Mouse (Mus musculus): ENCODE measurements at regions not wholly inside any gene's neighbourhood (a gene's known extent, or its start where the extent isn't known, plus 50 kb on each side); places are given as distances from the start of the nearest gene placed in this dataset.

DNA sequence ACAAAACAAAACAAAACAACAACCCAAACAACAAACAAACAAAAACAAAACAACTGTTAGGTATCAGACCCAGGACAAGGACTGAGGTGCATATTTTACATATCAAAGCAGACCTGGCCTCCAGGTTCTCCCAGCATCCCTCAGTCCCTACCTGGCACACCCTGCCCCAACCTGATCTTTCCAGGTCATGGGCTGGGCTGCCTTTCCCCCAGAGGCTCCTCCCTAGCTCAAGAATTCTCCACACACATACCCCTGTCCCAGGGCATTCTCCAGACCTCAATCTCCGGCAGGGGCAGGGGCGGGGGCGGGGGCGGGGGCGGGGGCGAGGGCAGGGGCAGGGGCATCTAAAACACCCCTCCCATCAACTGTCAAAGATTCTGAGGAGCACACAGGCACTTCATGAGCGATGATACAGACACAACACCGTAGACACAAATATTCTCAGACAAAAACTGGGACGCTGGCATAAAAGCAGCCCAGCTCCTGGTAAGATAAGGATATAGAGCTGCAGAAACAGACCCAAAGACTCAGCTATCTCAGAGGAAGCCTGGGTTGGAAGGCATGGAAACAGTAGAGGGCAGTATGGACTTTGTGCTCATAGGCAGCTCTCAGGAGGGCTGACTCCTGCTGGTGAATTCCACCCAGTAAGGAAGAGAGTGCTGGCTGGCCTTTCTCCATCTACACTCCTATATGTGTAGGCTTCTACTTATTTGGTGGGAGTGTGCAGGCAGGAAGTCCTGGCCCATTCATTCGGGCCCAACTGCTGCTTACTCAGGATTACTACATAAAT is 337.7 kb upstream of the Nr5a2 start:
- DNase-seq, result no peak

DNA sequence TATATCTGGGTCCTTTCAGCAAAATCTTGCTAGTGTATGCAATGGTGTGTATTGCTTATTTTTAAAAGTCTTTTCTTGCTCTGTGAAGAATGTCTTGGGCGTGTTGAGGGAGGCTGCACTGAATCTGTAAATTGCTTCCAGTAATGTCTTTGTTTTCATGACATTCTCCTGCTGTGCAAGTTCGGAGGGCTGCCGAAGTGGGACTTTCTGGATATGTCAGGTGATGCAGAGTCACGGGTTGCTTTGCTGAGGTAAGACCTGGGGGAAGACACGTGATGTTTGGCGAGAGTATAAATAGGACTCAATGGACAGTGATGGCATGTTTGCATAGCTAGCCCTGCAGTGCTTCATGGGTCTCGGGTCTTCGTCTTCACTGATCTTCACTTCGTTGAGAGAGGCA is 329.2 kb upstream of the Nr5a2 start:
- DNase-seq, result no peak

DNA sequence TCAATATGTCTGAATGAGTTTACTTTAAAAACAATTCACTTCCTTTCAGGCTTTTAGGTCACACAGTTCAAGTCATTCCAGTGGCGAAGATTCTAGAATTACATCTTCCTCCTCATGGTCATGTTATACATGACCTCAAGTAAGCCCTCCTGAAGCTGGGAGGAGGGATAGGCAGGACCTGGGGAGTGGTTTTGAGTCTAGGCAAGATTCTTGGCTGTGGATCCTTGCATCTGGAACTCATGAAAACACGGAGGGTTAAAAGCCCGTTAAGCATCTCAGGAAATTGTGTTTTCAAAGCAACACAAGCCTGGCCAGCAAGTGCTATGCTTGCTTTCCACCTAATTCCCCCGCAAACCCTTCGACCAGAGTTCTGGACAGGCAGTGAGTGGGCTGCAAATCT is 323.0 kb upstream of the Nr5a2 start:
- DNase-seq, result no peak

DNA sequence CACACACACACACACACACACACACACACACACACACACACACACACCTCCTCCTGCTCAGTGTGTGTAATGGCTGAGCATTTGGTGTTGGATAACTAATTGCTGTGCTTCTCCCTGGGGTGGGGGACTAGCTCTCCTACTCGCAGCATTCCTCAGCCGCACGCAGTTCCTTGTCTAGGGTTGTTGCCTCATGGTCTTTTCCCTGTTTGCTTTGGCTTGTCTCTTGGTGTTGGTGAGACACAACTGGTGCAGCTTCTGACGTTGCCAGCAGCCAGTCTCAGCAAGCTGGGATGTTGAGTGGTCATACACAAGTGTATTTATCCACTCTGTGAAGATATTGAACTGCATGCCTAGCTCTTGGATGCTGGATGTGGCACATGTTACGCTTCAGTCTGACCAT is 322.2 kb upstream of the Nr5a2 start:
- DNase-seq, result peak; percentile 6 to 11

DNA sequence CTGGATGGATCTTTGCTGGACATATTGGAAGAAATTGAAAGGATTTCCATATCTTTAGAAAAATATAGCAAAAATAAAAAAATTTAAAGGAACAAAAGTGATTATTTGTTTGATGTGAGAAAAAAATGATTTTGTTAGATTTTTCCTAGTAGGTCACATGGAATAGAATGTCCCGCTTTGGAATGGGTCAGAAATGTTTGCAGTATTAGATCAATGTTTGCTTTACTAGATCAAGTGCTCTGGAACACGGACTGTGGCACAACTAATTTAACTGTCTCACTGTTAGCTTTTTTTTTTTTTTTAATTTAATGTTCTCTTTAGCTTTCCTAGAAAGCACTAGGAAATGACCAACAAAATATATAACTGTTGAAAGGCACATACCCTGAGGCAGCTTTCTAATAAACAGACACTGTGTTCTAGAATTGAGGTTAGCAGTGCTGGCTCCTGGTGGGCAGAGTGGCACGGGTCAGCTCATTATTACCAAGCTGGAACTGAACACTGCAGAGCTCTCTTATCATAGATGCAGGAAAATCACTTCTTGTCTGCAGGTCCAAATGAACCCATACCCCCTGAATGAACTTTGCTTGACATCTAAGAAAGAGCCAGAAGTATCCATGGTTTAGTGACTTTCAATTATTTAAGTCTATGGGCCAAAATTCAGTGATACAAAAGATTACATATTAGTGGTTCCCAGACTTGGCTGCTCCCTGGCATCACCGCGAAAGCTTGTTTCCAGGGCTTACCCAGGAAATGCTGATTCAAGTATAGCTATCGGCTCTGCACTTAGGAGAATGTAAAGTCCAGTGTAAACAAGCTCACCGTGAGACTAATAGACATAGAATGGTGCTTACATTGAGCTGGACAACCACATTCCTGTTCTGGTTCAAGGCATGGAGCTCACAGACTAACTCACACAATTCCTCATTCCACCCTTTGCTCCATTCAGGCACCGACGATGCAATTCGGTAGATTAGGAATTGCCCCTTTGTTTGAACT is 320.4 kb upstream of the Nr5a2 start:
- peak in 1 of 2 experiments; percentile 4 for DNase-seq

DNA sequence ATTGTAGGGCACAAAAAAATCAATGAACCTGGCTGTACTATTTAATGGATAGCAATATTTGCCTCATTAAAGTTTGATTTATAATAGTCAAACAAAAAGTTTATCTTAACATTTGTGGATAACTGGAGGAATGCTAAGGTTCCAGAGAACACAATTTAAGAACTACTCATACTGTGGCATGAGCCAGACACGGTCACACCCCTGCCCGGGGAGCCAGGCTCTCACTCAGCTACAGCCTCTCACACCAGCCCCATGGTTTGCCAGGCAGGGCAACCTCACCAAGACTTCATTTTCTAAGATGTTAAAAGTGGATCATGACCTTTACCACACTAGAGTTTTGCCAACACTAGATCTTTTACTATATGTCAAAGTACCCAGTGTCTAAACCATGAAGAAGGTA is 319.7 kb upstream of the Nr5a2 start:
- no peak for DNase-seq

DNA sequence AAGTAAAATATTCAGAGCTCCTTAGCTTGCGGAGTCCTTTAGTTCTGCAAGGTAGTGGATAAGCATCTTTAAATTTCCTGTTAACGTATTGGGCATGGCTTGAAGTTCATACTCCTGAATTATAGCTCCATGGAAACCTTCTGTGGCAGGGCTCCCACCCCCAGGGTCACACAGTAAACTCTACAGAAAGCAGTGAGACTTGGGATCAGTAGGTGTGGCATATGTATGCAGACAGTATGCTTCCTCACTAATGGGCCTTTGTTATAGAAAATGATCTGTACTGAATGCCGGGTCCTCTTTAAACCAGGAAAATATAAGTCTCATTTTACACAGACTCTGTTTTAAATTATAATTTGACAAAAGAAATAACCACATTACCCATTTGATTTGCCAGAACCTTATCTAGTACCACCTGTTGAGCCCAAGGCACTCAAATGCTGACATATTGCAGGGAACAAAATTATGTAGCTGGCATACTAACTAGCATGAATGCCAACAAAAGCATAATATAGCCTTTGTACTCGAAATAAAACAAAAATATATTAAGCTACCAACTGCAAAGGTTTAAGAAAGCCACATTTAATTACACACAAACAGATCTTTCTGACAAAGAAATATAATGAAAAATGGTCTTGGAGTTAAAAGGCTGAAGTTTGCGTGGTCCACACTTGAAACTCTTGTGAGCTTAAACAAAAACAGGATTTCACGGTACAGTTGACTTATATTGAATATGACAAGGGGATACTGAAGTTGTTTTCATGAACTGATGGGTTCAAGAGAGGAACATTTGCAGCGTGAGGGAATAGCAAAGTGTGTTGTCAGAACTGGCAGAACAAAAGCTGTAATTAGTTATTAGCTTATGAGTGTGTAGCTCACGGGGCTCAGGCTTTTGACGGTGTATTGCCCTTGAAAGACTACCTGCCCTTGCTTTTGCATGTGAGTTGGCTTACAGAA is 310.7 kb upstream of the Nr5a2 start:
- no peak for DNase-seq

DNA sequence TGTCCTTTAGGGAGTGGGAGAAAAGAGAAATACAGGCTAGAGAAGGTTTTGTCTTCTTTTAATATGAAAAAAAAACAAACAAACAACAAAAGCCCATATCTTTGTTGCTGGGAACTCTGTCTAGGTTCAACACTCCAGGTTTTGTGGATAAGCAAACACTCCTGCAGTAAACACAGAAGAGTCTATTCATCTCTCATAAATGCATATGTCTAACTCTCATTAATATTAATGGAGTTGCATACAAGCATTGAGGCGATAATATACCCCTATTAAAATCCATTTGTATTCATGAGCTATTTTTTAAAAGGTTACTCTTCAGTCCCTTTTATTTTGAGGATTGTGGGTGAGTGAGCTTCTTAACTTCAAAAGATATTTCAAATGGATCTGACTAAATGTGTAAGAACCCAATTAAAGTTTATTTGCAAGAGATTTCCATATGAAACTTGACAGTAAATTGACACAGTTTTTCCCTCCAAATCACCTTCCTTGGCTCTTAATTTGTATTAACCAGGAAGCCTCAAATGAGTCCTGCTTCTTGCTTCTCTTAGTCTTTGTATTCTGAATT is 302.6 kb upstream of the Nr5a2 start:
- DNase-seq, result no peak

DNA sequence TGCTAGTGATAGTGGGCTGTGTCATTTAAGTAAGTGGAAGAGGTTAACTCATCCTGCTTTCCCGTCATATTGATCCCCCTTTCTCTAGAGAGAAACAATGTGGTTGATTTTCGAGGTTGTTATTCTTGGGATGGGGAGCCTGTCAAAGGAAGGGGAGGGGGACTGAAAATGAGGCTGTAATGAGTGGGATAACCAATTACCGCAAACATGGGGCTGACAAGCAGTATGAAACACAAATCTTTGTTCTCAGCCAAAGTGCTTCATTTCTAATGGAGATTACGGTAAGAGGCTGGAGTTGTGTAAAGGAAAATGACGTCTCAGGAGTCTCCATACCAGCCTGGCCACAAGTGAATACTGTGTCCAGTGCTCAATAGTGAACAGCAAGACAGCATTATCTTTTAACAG is 301.9 kb upstream of the Nr5a2 start:
- no peak for DNase-seq

DNA sequence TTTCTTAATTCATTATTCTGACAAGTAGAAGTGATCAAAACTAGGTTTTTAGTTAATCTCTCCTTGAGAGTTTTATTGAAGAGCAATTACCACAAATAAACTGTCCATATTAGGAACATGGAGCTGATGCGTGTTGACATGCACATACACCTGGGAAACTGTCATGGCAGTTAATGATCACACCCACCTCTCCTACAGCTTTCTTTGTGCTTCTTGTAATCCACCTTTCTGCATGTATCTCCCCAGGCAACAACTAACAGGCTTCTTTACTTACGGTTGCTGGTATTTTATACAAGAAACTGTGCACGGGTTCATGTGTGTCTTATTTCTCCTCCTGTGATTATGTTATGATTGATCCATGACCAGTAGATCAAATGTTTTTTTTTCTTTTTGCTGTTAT is 296.0 kb upstream of the Nr5a2 start:
- no peak for DNase-seq

DNA sequence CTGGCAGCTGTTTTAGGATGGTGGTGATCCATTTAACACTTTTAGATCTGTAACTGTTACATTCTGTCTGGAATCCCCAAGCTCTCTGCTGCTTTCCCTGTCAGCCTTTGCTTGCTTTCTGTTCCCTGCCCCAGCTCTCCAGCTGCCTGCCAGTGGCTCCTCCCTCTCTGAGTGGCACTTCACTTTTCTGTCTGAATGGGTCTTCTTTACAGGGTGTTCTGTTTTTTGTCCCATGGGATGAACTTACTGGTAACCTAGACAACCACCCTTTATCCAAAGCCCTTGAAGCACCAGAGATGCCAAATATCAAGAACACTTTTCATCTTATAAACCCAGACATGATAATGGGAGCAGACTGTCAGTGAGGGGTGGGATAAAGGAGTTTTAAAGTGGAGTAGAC is 294.8 kb upstream of the Nr5a2 start:
- DNase-seq, result no peak

DNA sequence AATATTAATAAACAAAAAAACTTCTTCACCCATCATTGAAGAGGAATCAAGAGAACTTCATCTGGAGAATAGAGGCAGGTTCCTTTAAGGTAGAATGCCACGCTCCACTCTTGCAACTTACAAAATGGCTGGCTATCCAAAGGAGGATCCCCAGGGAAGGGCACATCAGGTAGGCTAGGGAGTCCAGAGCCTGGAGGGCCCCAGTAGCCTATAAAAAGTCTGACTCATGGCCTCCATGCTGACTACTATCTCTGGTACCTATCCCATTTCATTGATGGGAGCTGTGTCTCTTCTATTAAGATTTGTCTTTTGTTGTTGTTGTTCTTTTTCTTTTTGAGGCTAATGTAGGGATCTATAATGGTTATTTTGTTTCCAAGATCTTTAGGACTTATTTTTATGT is 294.4 kb upstream of the Nr5a2 start:
- no peak for DNase-seq

DNA sequence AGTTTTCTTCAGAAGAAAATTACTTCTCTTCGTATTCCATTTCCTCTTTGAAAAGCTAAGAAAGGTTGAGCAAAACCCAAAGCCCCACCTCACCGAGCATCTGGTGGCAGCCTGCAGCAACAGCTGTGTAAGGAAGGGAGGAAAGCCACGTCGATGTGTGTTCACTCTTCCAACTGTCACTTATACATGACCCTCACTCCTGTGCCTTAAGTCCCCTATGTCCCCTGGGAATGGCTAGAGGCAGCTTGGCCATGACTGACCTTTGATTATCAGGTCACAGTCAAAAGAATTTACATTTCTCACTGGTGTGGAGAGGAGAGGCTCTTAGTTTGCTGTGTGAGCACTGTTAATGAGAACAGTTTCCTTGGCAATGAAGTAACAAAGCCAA is 266.8 kb upstream of the Nr5a2 start:
- DNase-seq, result no peak

DNA sequence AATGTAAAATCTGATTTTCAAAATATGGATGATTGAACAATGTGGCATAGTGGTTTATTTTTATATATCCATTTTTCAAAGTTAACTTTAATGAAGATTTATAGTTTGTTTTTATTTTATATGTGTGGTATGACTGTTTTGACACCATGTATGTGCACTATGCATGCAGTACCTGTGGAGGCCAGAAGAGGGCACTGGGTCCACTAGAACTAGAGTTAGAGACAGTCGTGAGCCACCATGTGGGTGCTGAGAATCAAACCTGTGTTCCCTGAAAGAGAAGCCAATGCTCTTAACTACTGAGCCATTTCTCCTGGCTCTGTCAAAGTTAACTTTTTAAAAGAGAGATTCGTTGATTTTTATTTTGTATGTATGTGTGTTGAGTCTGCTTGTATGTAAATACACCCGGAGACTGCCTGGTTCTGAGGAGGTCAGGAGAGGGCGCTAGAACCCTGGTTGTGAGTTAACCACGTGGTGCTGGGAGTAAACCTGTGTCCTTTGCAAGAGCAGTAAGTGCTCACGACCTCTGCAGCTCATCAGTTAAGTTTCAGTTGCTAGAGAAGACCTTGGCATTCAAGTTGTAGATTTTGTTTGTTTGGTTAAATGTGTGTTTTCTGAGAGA is 266.3 kb upstream of the Nr5a2 start:
- no peak for DNase-seq

DNA sequence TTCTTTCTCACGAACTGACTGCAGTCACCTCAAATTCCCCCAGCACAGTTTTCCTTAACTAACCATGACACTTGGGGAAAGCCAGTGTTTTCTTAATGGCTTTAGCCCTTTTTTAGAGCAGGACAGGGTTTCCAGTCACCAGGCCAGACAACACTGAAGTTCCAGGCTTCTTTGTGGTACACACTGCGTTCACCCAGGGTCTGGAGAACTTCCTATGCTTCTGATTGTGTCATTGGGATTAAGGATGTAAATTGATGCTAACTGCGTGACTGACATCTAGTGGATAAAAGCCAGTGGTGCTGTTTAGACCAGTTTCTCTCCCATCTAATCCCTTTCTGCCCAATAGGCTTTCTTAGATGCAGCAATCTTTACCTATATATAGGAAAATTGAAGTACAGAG is 265.2 kb upstream of the Nr5a2 start:
- DNase-seq, result no peak

DNA sequence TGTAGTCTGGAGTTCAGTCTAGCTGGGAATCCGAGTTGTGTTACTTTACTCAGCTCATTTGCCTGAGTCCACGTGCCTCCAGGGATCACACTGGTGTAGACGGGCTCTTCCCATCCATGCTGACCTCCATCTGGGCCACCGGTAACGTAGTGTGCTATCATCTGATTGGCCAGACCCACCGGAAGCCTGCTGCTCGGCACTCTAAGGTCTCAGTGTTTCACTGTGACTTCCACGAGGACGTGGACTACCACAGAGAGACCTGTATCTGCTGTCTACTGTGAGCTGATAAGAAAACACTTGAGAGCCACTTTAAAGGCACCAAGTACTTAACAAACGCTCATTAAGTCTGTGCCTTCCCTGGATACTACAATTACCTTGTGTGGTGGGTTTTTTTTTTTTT is 262.8 kb upstream of the Nr5a2 start:
- DNase-seq, result no peak

DNA sequence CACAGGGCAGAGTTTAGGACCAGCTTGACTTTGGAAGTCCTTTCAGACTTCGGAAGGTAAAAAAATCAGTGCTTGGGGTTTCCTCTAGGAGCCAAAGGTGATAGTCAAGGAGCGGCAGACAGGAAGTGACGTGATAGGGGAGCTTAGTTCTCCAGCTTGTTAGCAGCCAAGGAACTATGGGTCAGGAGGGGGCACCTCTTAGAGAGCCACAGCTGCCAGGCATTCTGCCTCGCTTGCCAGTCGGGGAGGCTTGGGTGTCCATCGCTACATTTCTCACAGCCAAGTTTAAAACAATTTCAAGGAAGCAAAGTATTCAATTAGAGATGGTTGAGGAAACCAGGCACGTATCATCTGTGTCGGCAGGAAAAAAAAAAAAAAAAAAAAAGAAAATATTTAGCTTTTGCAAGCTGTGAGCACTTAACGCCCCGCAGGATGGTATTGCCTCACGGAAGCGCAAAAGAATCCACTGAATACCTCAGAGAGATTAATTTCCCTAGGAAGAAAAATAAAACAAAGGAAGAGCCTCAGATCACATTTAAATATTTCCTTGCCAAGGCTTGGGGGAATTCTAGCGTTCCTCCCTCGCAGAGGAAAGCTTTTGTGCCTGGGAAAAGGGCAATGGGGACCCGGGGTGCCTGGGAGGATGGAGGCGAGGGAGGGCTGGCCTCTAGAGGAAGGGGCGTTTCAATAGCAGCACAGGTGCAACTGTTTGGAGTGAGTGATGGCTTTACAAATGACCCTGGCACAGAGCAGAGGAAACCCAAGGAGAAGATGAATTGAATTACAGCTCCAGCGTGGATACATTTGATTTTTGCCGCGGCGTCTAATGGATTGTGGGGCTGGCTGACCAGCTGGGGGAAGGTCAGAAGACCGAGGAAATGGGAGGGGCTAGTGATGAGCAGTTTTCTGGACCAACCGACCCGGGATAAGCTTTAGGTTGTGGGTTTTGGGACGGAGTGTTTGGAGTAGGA is 261.1 kb upstream of the Nr5a2 start:
- DNase-seq, result no peak

DNA sequence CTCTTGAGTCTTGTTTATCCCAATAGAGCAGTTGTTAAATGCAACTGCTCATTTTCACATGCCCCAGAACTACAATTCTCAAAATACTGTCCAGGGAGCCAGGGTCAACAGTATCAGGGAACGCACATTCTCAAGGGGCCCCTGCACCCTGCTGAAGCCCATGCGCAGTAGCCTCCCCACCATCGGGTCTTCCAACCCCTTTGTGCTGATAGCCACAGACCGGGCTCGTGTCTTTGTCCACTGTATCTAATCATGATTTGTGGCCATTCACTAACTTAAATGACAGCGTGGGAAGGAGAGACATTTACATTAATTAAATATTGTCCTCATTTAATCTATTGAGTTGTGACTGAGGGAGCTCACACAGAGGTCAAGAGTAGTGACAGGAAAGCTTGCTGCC is 260.0 kb upstream of the Nr5a2 start:
- no peak for DNase-seq

DNA sequence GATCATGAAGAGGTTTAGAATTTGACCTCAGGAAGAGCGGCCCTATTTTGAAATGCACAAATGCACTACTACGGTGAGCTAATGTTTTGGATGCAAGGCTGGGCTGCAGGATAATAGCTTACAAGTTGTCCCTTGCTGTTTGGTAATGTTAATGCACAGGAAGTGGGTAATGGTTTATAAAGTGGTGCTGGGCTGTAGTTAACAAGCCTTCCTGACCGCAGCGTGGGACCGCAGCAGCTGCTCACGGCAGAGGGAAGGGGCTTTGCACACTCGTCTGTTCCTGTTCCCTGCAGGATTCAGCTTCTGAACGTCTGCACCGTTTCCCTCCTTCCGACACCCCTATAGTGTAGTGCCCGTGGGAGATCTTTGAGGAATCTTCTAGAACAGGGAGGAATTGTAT is 258.4 kb upstream of the Nr5a2 start:
- DNase-seq, result no peak

DNA sequence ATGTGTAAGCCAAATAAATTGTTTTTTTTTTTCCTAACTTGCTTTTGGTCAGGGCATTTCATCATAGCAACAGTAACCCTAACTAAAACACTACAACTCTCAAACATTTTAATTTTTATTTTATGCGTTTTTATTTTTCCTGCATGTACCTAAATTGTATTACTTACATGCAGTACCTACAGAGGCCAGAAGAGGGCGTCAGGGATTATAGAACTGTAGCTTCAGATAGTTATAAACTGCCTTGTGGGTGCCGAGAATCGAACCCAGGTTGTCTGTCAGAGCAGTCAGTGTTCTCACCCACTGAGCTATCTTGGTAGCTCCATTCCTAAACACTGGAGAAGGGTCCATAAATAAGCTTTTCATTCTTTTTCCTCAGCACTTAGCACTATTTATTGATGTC is 257.8 kb upstream of the Nr5a2 start:
- no peak for DNase-seq

DNA sequence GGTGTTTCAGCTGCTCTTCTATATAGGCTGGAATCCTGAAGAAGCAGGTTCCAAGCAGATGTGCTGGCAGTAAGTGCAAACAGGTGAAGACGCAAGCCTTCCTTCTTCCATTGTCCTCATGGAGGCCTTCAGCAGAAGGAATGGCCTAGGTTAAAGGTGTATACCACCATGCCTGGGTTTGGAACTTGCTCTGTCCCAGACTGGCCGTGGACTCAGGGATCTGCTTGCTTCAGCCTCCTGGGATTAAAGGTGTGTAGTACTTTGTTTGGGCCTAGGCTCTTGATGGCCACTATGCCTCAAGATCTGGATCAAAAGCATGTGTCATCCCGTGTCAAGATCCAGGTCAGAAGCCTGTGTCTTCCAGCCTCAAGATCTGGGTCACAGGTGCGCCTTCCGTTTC is 257.0 kb upstream of the Nr5a2 start:
- no peak for DNase-seq

Measured in lung, adult 18-20 months (tissue).